Comparison of ENCODE assay signal across 14 mouse cellular contexts in the genomic region with DNA sequence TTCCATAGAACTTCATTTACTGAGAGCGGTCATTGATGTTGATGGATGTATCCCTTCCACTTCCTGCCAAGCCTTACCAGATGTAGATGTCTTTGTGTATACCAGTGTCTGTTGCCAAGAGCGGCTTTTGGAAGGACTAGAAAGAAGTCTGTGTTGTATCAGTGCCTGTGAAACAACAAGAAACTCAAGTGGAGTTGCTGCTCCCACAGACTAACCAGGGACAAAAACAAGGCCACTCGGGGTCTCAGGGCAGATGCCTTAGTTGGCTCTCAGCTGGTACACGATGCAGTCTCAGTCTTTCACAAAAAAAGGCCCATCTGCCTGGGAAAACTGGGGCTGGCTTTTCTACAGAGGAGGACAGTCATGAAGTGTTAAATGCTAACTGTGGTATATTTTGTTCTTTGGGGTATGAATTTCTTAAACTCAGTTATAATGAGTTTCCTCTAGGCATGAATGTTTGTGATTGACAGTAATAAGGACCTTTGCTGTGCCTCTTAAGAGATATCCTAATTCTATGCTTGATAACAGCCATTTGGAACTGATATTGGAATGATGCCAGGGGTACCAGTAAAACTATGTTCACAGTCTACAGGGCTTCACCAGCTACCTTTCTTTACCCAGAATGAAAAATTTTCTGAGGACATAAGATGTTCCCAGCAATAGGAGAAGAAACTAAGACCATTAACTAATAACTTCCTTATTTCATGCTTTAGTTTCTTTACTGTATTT.
DNase-seq lines count a peak whose midpoint lies in the region; ATAC-seq and TF ChIP-seq lines count a peak whose summit lies in the region.
"Had no signal": no experiment of that assay in that cellular context is flagged by ENCODE, and none has a peak within 500 bp of the region (broad histone marks: within the 10 kb centered on the region; RNA-seq: fewer than 3 reads in every experiment).

No protein-coding gene starts in this region.

- no peak overlapping the region for H3K4me3 ChIP-seq in hindbrain, embryonic 13.5 days
- H3K4me3 ChIP-seq in hindbrain, embryonic 10.5 days = no peak overlapping the region
- no peak overlapping the region for H3K4me3 ChIP-seq in lung, embryonic 14.5 days (ENCODE audit: low read depth, low read length)
- H3K4me3 ChIP-seq in lung, adult 2 months (replicated peaks; ENCODE audit: extremely low read depth, low read depth, low read length) = no peak overlapping the region
- no peak overlapping the region for H3K4me3 ChIP-seq in forebrain, embryonic 16.5 days (replicated peaks; ENCODE audit: low read length)
- H3K4me3 ChIP-seq: heart, embryonic 12.5 days; intestine, embryonic 15.5 days; limb, embryonic 12.5 days; myocyte had no signal

- no peak overlapping the region for H3K27ac ChIP-seq in hindbrain, embryonic 13.5 days
- H3K27ac ChIP-seq in hindbrain, embryonic 10.5 days = no peak overlapping the region
- H3K27ac ChIP-seq in lung, embryonic 14.5 days (ENCODE audit: low read depth) = peak overlapping the region; percentile 79
- 0 out of 2 replicates have a peak overlapping the region, but pooled peaks have one; percentile 6 for H3K27ac ChIP-seq in forebrain, embryonic 16.5 days (ENCODE audit: low read length)
- H3K27ac ChIP-seq: intestine, embryonic 15.5 days; limb, embryonic 12.5 days had no signal

- TF ChIP-seq CTCF in lung, embryonic 14.5 days (IDR thresholded peaks at IDR 0.05; ENCODE audit: low read depth) = no peak
- no peak for TF ChIP-seq CTCF in lung, adult 2 months (IDR thresholded peaks at IDR 0.05; ENCODE audit: insufficient read depth, low read length)

- 0 out of 2 replicates have a peak, but pooled peaks have one; percentile 39 for ATAC-seq in hindbrain, embryonic 13.5 days (ENCODE audit: low FRiP score)
- ATAC-seq in lung, embryonic 14.5 days (ENCODE audit: insufficient read depth) = peak; percentile 91
- peak; percentile 45 for ATAC-seq in forebrain, embryonic 16.5 days
- ATAC-seq: intestine, embryonic 15.5 days had no signal

- H3K4me1 ChIP-seq in hindbrain, embryonic 13.5 days (replicated peaks) = no peaks in the 10 kb centered on the region
- no peaks in the 10 kb centered on the region for H3K4me1 ChIP-seq in hindbrain, embryonic 10.5 days (replicated peaks)
- H3K4me1 ChIP-seq in lung, embryonic 14.5 days (ENCODE audit: insufficient read depth) = peaks cover 8% of the 10 kb centered on the region
- H3K4me1 ChIP-seq in lung, adult 2 months (ENCODE audit: control insufficient read depth, insufficient read depth, low read length) = peaks cover 7% of the 10 kb centered on the region
- H3K4me1 ChIP-seq in forebrain, embryonic 16.5 days (replicated peaks; ENCODE audit: control insufficient read depth, insufficient read depth, low read length) = peaks cover 2% of the 10 kb centered on the region; the same call in 1 of the 2 replicates
- H3K4me1 ChIP-seq: intestine, embryonic 15.5 days; limb, embryonic 12.5 days had no signal

- 75% methylated on average over 4 of the region's 4 CpGs for WGBS in hindbrain, embryonic 13.5 days
- WGBS in hindbrain, embryonic 10.5 days = 80% methylated on average over 4 of the region's 4 CpGs
- 32% methylated on average over 4 of the region's 4 CpGs for WGBS in lung, embryonic 14.5 days
- 31% methylated on average over 4 of the region's 4 CpGs for WGBS in lung, adult 2 months
- WGBS in forebrain, embryonic 16.5 days = 64% methylated on average over 4 of the region's 4 CpGs

- H3K27me3 ChIP-seq in hindbrain, embryonic 13.5 days = no peaks in the 10 kb centered on the region
- no peaks in the 10 kb centered on the region for H3K27me3 ChIP-seq in hindbrain, embryonic 10.5 days (ENCODE audit: insufficient read depth, poor library complexity, severe bottlenecking)
- H3K27me3 ChIP-seq in lung, embryonic 14.5 days (ENCODE audit: insufficient read depth, low read length) = no peaks in the 10 kb centered on the region
- H3K27me3 ChIP-seq in forebrain, embryonic 16.5 days (replicated peaks; ENCODE audit: control insufficient read depth, insufficient read depth, low read length) = no peaks in the 10 kb centered on the region
- H3K27me3 ChIP-seq: heart, embryonic 12.5 days; intestine, embryonic 15.5 days; limb, embryonic 12.5 days had no signal

- no peaks in the 10 kb centered on the region for H3K36me3 ChIP-seq in hindbrain, embryonic 13.5 days
- no peaks in the 10 kb centered on the region for H3K36me3 ChIP-seq in hindbrain, embryonic 10.5 days
- no peaks in the 10 kb centered on the region for H3K36me3 ChIP-seq in lung, embryonic 14.5 days (ENCODE audit: insufficient read depth)
- H3K36me3 ChIP-seq in forebrain, embryonic 16.5 days (ENCODE audit: control insufficient read depth, insufficient read depth) = no peaks in the 10 kb centered on the region
- H3K36me3 ChIP-seq: heart, embryonic 12.5 days; intestine, embryonic 15.5 days; limb, embryonic 12.5 days had no signal

- H3K4me2 ChIP-seq in hindbrain, embryonic 13.5 days = no peak overlapping the region
- H3K4me2 ChIP-seq in lung, embryonic 14.5 days = no peak overlapping the region
- H3K4me2 ChIP-seq in forebrain, embryonic 16.5 days (ENCODE audit: low read length) = no peak overlapping the region
- H3K4me2 ChIP-seq: heart, embryonic 12.5 days; intestine, embryonic 15.5 days; limb, embryonic 12.5 days had no signal

- TF ChIP-seq POLR2A in lung, adult 2 months (IDR thresholded peaks at IDR 0.05; ENCODE audit: borderline replicate concordance, extremely low read depth, low read depth, low read length) = no peak

- H3K9me3 ChIP-seq in hindbrain, embryonic 13.5 days = no peaks in the 10 kb centered on the region
- no peaks in the 10 kb centered on the region for H3K9me3 ChIP-seq in hindbrain, embryonic 10.5 days
- H3K9me3 ChIP-seq in lung, embryonic 14.5 days (ENCODE audit: low read depth, low read length) = no peaks in the 10 kb centered on the region
- no peaks in the 10 kb centered on the region for H3K9me3 ChIP-seq in forebrain, embryonic 16.5 days (ENCODE audit: control insufficient read depth, low read length)
- H3K9me3 ChIP-seq: heart, embryonic 12.5 days; intestine, embryonic 15.5 days; limb, embryonic 12.5 days had no signal

- no peak for DNase-seq in hindbrain, embryonic 10.5 days (ENCODE audit: low spot score)
- DNase-seq in lung, embryonic 14.5 days = peak; percentile 84
- DNase-seq in lung, adult 2 months = no peak
- DNase-seq in lung, postnatal 4 days = peak; percentile 29 to 37
- no peak for DNase-seq in heart, adult 8-10 months (ENCODE audit: low spot score)
- DNase-seq in gastrocnemius, postnatal 4 days (ENCODE audit: low spot score in 2 of 2) = no peak
- DNase-seq: layer of hippocampus, adult 9-11 months; thymus, postnatal 14 days had no signal

- H3K9ac ChIP-seq in hindbrain, embryonic 13.5 days = no peak overlapping the region
- no peak overlapping the region for H3K9ac ChIP-seq in lung, embryonic 14.5 days
- H3K9ac ChIP-seq in forebrain, embryonic 16.5 days (replicated peaks; ENCODE audit: low read depth, low read length) = no peak overlapping the region
- H3K9ac ChIP-seq: heart, embryonic 12.5 days; intestine, embryonic 15.5 days; limb, embryonic 12.5 days had no signal

Comparison
In these comparisons a context has a peak if more than half of its experiments do, and no peak if none do; other contexts are left out.
1. DNase-seq: peak in lung, embryonic 14.5 days (single experiment) and lung, postnatal 4 days (2 of 2); none in hindbrain, embryonic 10.5 days (single experiment), lung, adult 2 months (single experiment), heart, adult 8-10 months (single experiment) and gastrocnemius, postnatal 4 days (0 of 2).
2. ATAC-seq: peak in every context shown above with its lines; median percentile 91 in lung, embryonic 14.5 days; 45 in forebrain, embryonic 16.5 days; 39 in hindbrain, embryonic 13.5 days.
3. H3K27ac ChIP-seq: peak in lung, embryonic 14.5 days (single experiment) and forebrain, embryonic 16.5 days (single experiment); none in hindbrain, embryonic 13.5 days (single experiment) and hindbrain, embryonic 10.5 days (single experiment).